Mouse (Mus musculus): Measurements from ENCODE around the gene Josd1. TPM values are rescaled to one million over a fixed set of nuclear protein-coding genes. Genes with fewer than 3 reads are reported as not detected.
A peak's percentile ranks its signal among the peaks of the same experiment; 100 is the strongest.

The Josd1 gene
- polyA plus RNA-seq, 1 experiment from 2014 or later: 29.0 TPM

DNA sequence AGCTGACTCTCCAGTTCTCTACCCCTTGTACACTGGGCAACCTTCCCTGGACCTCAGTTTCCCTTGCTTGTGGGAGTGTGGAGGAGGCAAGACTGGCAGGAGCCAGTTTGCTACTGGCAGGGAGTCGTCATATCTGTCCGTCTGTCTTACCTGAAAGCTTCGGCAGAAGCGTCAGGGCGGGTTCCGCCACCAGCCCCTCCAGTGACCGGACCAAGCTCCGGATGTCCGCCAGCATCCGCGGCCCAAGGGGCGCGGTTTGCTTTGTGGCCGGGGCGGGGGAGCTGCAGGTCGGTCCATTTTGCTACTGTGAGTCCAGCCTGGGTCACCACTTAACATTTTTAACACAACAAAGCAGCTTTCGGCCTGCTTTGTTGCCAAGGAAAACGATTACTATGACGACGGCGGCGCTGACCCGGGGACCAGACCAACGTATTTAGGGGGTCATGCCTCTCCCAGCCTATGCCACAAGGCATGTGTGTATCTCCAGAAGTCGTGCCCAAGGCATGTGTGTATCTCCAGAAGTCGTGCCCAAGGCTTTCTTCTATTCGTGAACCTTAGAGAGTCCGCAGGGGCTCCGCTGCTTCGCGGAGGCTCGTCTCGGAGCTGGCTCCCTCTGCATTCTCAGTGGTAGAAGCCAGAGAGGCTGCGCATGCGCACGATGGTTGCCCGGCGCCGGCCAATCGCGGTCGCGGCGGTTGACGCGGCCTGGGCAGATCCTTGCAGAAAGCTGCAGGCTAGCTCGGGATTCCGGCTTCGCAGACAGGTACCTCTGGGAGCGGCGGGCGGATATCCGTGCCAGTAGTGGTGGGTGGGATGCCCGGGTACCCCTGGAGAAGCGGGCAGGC lies 29.0 kb downstream of the Josd1 start, which contains the start of the genes Fam227a and Cby1:
Gene Fam227a, minus strand, starts transcription at position 426 of the 845 bp plus-strand sequence.
Gene Cby1, plus strand, starts transcription at position 669 of the 845 bp plus-strand sequence.
- Histone ChIP-seq H3K36me3 (peaks cover 21% of the 10 kb centered on the region), H3K27me3 (replicated peaks) (no peaks in the 10 kb centered on the region), H3K4me2 (peak within 1 kb of the TSS; percentile 97), H3K4me1 (replicated peaks) (peaks cover 7% of the 10 kb centered on the region), H3K9ac (peak within 1 kb of the TSS; percentile 75), H3K9me3 (replicated peaks) (peaks cover 4% of the 10 kb centered on the region), H3K27ac (ENCODE audit: poor library complexity, severe bottlenecking) (peak within 1 kb of the TSS; percentile 88), H3K4me3 (peak within 1 kb of the TSS; percentile 64)
- peak; percentile 91 for ATAC-seq (ENCODE audit: insufficient number of reproducible peaks, low FRiP score)
- WGBS: under 1% methylated on average over 55 of the region's 55 CpGs

DNA sequence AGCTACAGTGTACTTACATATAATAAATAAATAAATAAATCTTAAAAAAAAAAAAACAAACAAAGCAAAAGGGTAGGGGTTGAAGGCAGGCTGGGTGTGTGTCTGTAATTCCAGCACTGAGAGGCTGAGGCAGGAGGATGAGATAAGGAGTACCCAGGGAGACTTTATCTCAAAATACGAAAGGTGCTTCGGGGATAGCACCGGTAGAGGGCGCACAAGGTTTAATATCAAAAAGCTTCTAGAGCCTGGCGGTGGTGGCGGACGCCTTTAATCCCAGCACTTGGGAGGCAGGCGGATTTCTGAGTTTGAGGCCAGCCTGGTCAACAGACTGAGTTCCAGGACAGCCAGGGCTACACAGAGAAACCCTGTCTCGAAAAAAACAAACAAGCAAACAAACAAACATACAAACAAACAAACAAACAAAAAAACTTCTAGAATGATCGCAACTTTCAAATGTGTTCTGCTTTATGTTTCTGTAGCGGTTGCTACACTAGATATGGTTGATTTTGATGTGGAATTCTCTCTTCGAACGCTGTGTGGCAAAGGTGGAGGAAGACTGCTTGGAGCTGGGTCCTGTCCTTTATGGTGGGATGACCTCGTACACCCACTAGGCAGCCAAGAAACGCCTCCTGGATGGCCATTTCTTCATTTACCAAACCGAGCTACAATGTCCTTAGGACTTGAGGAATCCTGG lies 29.7 kb downstream of the Josd1 start:
- Histone ChIP-seq H3K27me3 (replicated peaks) (no peaks in the 10 kb centered on the region), H3K9me3 (replicated peaks) (peaks cover 4% of the 10 kb centered on the region), H3K4me3 (peak overlapping the region; percentile 64), H3K36me3 (peaks cover 17% of the 10 kb centered on the region), H3K4me2 (peak overlapping the region; percentile 97), H3K4me1 (replicated peaks) (peaks cover 7% of the 10 kb centered on the region), H3K9ac (peak overlapping the region; percentile 75), H3K27ac (ENCODE audit: poor library complexity, severe bottlenecking) (peak overlapping the region; percentile 88)
- 4% methylated on average over 16 of the region's 16 CpGs for WGBS
- ATAC-seq (ENCODE audit: insufficient number of reproducible peaks, low FRiP score): no peak

DNA sequence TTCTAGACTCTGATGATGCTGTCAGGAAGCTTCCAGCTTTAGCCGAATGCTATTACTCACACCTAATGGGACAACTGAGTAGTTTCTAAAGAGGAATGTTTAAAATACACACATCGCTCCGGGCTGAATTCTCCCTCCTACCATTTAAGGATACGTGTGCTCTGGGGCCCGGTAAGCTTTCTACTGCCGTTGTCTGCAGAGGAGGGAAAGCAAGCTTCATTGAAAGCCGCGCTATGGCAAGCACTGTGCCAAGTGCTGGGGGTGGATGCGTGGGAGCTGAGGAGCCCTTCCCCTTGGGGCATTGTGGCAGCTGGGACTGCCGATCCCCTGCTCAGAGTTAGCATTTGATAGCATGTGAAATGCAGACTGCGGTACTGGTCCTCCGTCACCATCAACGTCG lies 31.3 kb downstream of the Josd1 start:
- 89% methylated on average over 14 of the region's 14 CpGs for WGBS

DNA sequence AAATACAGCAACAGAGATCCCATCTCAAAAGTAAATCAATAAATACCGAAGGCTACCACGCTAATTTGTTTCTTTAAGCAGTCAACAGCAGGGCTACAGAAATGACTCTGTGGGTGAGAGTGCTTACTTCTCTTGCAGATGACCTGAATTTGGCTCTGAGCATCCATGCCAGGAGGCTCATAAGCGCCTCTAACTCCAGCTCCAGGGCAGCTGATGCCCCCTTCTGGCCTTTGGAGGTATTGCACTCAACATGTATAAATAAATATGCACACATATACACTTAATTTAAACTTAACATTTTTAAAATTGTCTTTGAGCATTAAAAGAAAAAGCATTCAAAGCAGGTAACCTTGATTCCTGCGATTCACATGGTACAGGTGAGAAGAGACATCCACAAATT lies 36.2 kb downstream of the Josd1 start:
- H3K36me3 ChIP-seq: no peaks in the 10 kb centered on the region
- H3K9ac ChIP-seq: no peak overlapping the region
- no peak overlapping the region for H3K27ac ChIP-seq (ENCODE audit: poor library complexity, severe bottlenecking)
- no peak for ATAC-seq (ENCODE audit: insufficient number of reproducible peaks, low FRiP score)
- no peaks in the 10 kb centered on the region for H3K27me3 ChIP-seq (replicated peaks)
- no peak overlapping the region for H3K4me2 ChIP-seq
- WGBS: 72% methylated on average over 4 of the region's 4 CpGs
- no peaks in the 10 kb centered on the region for H3K4me1 ChIP-seq (replicated peaks)
- H3K9me3 ChIP-seq (replicated peaks): 0 out of 2 replicates have a peak, but pooled peaks cover 2% of the 10 kb centered on the region
- H3K4me3 ChIP-seq: no peak overlapping the region

More for the DNA sequence above, 31.3 kb downstream of the Josd1 start:
- H3K36me3 ChIP-seq: peaks cover 2% of the 10 kb centered on the region; the same call in 1 of the 2 replicates
- no peak overlapping the region for H3K27ac ChIP-seq (ENCODE audit: poor library complexity, severe bottlenecking)
- peaks cover 7% of the 10 kb centered on the region for H3K4me1 ChIP-seq (replicated peaks)
- 0 out of 2 replicates have a peak, but pooled peaks cover 1% of the 10 kb centered on the region for H3K9me3 ChIP-seq (replicated peaks)
- ATAC-seq (ENCODE audit: insufficient number of reproducible peaks, low FRiP score): no peak
- no peaks in the 10 kb centered on the region for H3K27me3 ChIP-seq (replicated peaks)
- H3K4me3 ChIP-seq: no peak overlapping the region
- no peak overlapping the region for H3K4me2 ChIP-seq
- H3K9ac ChIP-seq: no peak overlapping the region

DNA sequence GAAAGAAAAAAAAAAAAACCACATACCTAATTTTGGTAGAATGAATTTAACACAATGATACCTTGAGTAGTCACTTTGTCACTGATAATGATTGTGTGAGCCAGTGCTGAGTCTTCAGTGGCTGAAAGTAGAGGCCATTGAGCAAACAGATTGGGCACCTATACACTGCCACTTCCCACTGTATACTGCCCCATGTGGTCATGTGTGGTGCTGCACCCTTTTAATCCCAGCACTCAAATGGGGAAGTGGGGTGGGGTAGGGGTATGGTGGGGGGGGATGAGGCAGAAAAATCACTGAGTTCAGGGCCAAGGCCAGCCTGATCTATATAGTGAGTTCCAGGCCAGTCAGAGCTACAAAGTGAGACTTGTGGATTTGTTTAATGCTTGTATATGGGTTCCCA lies 37.1 kb downstream of the Josd1 start:
- Histone ChIP-seq H3K36me3 (no peaks in the 10 kb centered on the region), H3K9me3 (replicated peaks) (0 out of 2 replicates have a peak, but pooled peaks cover 2% of the 10 kb centered on the region), H3K4me3 (no peak overlapping the region), H3K27me3 (replicated peaks) (no peaks in the 10 kb centered on the region), H3K27ac (ENCODE audit: poor library complexity, severe bottlenecking) (no peak overlapping the region), H3K9ac (no peak overlapping the region), H3K4me2 (no peak overlapping the region), H3K4me1 (replicated peaks) (no peaks in the 10 kb centered on the region)
- ATAC-seq (ENCODE audit: insufficient number of reproducible peaks, low FRiP score): peak; percentile 15; the same call in 1 of the 2 replicates

DNA sequence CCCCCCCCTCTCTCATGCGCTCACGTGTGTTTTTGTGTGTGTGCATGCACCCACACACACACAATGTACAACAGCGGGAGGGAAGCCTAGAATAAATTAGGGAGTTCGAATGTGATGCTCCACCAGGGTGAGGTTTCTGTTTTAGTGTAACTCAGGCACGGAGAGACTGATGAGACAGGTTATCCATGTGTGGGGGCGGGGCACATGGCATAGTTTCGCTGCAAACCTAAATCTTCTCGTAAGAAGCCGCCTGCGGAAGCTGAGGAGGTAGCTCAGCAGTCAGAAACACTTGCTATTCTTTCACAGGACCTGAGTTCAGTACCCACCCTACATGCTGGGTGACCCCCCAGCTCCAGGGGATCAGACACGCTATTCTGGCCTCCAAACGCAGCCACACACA lies 39.6 kb downstream of the Josd1 start:
- Histone ChIP-seq H3K4me1 (replicated peaks) (no peaks in the 10 kb centered on the region), H3K9ac (no peak overlapping the region), H3K27ac (ENCODE audit: poor library complexity, severe bottlenecking) (no peak overlapping the region), H3K4me3 (no peak overlapping the region), H3K36me3 (no peaks in the 10 kb centered on the region), H3K27me3 (replicated peaks) (no peaks in the 10 kb centered on the region), H3K9me3 (replicated peaks) (0 out of 2 replicates have a peak, but pooled peaks cover 2% of the 10 kb centered on the region), H3K4me2 (no peak overlapping the region)
- 77% methylated on average over 12 of the region's 12 CpGs for WGBS
- ATAC-seq (ENCODE audit: insufficient number of reproducible peaks, low FRiP score): no peak

DNA sequence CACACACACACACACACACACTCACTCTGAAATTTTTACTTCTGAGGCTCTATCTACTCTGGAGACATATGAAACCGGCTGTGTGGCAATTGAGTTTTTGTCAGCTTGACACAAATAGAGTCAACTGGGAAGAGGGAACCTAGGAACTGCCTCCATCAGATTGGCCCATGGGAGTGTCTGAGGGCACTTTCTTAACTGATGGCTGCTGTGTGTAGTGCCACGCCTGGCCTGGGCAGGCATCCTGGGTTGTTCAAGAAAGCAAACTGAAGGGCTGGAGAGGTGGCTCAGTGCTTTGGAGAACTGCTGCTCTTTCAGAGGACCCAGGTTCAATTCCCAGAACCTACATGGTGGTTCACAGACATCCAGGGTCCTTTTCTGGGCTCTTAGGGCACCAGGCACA lies 42.2 kb downstream of the Josd1 start:
- Histone ChIP-seq H3K36me3 (no peaks in the 10 kb centered on the region), H3K4me3 (no peak overlapping the region), H3K27ac (ENCODE audit: poor library complexity, severe bottlenecking) (no peak overlapping the region), H3K9me3 (replicated peaks) (no peaks in the 10 kb centered on the region), H3K4me2 (no peak overlapping the region), H3K9ac (no peak overlapping the region), H3K27me3 (replicated peaks) (no peaks in the 10 kb centered on the region), H3K4me1 (replicated peaks) (0 out of 2 replicates have a peak, but pooled peaks cover 5% of the 10 kb centered on the region)
- WGBS: 66% methylated on average over 2 of the region's 2 CpGs
- ATAC-seq (ENCODE audit: insufficient number of reproducible peaks, low FRiP score): no peak

DNA sequence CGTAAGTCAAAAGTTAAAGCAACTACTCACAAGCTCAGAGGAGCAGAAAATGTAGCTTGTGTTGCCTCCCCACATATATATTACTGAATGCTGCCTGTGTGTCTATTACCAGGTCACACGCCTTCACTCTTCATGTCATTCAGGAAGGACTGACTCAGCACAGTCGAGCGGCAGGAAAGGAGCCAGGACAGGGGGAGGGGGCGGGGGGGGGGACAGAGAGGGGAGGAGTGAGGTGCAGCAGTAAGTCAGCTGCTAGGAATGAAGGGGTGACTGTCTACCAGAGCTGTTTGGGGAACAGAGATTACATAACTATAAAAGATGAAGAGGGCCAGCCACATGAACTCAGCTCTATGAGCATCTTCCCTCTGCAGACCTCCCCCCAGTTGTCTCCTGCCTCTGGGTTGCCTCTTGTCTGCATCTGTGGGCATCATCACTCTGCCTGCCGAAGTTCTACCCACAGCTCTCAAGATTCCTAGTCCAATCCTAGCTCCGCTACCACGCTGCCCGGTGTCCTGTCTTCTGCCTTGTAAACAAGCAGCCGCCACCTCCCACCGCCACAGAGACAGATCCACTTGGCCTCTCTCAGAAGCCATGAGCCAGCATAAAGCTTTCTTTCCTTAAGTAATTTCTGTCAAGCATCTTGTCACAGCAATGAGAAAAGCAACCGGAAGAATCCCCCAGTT lies 46.4 kb downstream of the Josd1 start:
- Histone ChIP-seq H3K4me2 (no peak overlapping the region), H3K27me3 (replicated peaks) (no peaks in the 10 kb centered on the region), H3K4me1 (replicated peaks) (0 out of 2 replicates have a peak, but pooled peaks cover 5% of the 10 kb centered on the region), H3K9me3 (replicated peaks) (no peaks in the 10 kb centered on the region), H3K27ac (ENCODE audit: poor library complexity, severe bottlenecking) (no peak overlapping the region), H3K4me3 (no peak overlapping the region), H3K36me3 (peaks cover 10% of the 10 kb centered on the region; the same call in 1 of the 2 replicates), H3K9ac (no peak overlapping the region)
- WGBS: 61% methylated on average over 12 of the region's 12 CpGs
- no peak for ATAC-seq (ENCODE audit: insufficient number of reproducible peaks, low FRiP score)

DNA sequence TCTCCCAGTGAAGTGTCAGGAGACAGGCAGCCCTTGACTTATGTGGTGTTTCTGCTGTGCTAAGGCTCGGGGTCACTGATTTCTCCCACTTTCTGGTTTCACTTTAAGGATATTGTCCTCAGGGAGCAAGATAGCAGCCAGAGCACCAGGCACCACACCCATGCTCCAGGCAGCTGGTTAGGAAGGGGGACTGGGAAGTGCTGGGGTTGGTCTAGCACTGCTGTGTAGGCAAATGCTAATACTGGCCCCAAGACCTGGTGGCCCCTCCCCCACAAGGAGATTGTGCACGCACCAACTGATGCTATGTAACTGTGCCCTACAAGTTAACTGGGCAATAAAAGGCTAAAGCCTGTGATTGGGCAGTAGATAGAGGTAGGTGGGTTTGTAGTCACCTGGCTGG lies 57.2 kb downstream of the Josd1 start:
- peaks cover 7% of the 10 kb centered on the region; the same call in 1 of the 2 replicates for H3K9me3 ChIP-seq (replicated peaks)
- no peak overlapping the region for H3K4me2 ChIP-seq
- ATAC-seq (ENCODE audit: insufficient number of reproducible peaks, low FRiP score): no peak
- no peak overlapping the region for H3K9ac ChIP-seq
- no peak overlapping the region for H3K27ac ChIP-seq (ENCODE audit: poor library complexity, severe bottlenecking)
- no peak overlapping the region for H3K4me3 ChIP-seq
- H3K27me3 ChIP-seq (replicated peaks): no peaks in the 10 kb centered on the region
- WGBS: 62% methylated on average over 2 of the region's 2 CpGs
- H3K4me1 ChIP-seq (replicated peaks): no peaks in the 10 kb centered on the region
- H3K36me3 ChIP-seq: peaks cover 23% of the 10 kb centered on the region
